Mouse (Mus musculus) forebrain, embryonic 12.5 days (tissue): Measurements from ENCODE around the gene Ppp1r37. TPM values are rescaled to one million over a fixed set of nuclear protein-coding genes. Genes with fewer than 3 reads are reported as not detected.

Experiments used
- ATAC-seq: fragments of 200-750 bp; cut with Nextera tagmentation; 2 replicates; pipeline ENCODE4 v1.8.0; 2017; ENCODE audit warnings: moderate TSS enrichment; ENCODE audit not compliant: low FRiP score
- H3K27ac ChIP-seq: fragments of 300-500 bp; sonication (generic); 2 replicates; pipeline ENCODE4 v1.5.1; 2016; ENCODE audit warnings: mild to moderate bottlenecking
- H3K27me3 ChIP-seq: fragments of 300-500 bp; sonication (generic); 2 replicates; pipeline ENCODE4 v1.6.1; 2016; ENCODE audit warnings: mild to moderate bottlenecking
- H3K36me3 ChIP-seq: fragments of 300-500 bp; sonication (generic); replicated peaks from 2 replicates; pipeline ENCODE4 v1.6.1; 2016; ENCODE audit warnings: mild to moderate bottlenecking
- H3K4me1 ChIP-seq: fragments of 300-500 bp; sonication (generic); 2 replicates; pipeline ENCODE4 v1.6.1; 2016
- H3K4me2 ChIP-seq: fragments of 300-500 bp; sonication (generic); 2 replicates; pipeline ENCODE4 v1.6.1; 2016; ENCODE audit warnings: mild to moderate bottlenecking, moderate library complexity
- H3K4me3 ChIP-seq: fragments of 300-500 bp; sonication (generic); replicated peaks from 2 replicates; pipeline ENCODE4 v1.5.1; 2016; ENCODE audit warnings: mild to moderate bottlenecking
- H3K9ac ChIP-seq: fragments of 300-500 bp; sonication (generic); 2 replicates; pipeline ENCODE4 v1.6.1; 2016; ENCODE audit warnings: mild to moderate bottlenecking
- H3K9me3 ChIP-seq: fragments of 300-500 bp; sonication (generic); 2 replicates; pipeline ENCODE4 v1.6.1; 2016
- WGBS: fragments of 180-500 bp; shearing (Covaris S2); methylation state at CpG from one replicate; pipeline ENCODE4 v1.1.7; 2016; 5-methylcytosine and 5-hydroxymethylcytosine counted together
- polyA plus RNA-seq: library from polyadenylated mRNA; unstranded; fragments of >200 nt; fragmentation: Nextera tagmentation; extraction: Ambion mirVana; gene quantifications from 2 replicates; pipeline ENCODE4 v1.2.1, GENCODE M21; 2016

Gene Ppp1r37
- polyA plus RNA-seq, 1 experiment from 2014 or later = 35.4 TPM

DNA sequence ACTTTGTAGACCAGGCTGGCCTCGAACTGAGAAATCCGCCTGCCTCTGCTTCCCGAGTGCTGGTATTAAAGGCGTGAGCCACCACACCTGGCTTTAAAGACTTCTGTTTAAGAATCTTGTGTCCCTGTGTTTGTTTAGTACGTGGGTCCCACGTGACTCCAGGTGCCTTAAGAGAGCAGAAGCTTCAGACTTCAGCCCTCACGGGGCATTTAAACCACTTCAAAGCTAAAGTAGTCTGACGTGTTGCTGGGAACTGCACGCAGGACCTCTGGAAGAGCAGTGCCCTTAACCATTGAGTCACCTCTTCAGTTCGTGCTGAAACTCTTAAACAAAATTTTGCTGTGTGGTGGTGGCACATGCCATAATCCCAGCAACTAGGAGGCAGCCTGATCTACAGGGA lies 13.5 kb downstream of the Ppp1r37 start:
- Histone ChIP-seq H3K4me2 (no peak overlapping the region), H3K4me1 (peaks cover 9% of the 10 kb centered on the region), H3K27ac (no peak overlapping the region), H3K9ac (no peak overlapping the region), H3K27me3 (no peaks in the 10 kb centered on the region), H3K36me3 (peaks cover 20% of the 10 kb centered on the region), H3K9me3 (no peaks in the 10 kb centered on the region), H3K4me3 (no peak overlapping the region)
- WGBS = 92% methylated on average over 10 of the region's 10 CpGs
- no peak for ATAC-seq

DNA sequence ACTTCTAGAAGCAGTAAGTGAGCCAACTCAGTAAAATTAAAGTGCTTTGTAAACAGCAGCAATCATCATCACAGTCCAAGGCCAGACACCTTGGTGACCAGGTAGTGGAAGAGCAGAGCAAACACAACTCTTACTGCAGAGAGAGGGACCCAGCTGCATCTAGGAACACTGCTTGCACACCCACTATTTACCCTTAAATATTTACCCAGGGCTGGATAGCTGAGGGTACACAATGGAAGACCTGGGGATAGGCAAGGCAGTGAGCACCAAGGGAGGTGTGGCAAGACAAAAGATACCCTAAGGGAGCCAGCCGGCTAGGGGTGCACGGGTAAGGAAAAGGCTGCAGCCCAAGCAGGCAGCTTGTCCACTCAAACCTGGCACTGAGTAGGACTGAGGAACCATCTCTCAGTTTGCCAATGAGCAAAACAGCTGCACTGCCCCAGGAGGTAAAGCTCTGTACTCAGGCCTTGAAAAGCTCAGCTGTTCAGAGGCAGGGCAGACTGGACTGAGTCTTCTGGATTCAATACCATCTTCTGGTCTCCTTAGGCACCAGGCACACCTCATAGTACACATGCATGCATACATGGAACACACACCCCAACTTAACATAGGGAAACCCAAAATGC lies 15.4 kb downstream of the Ppp1r37 start:
- H3K27ac ChIP-seq = no peak overlapping the region
- H3K4me1 ChIP-seq = peaks cover 12% of the 10 kb centered on the region
- no peaks in the 10 kb centered on the region for H3K27me3 ChIP-seq
- no peak for ATAC-seq
- H3K4me3 ChIP-seq = no peak overlapping the region
- H3K36me3 ChIP-seq = peaks cover 2% of the 10 kb centered on the region
- H3K9me3 ChIP-seq = no peaks in the 10 kb centered on the region
- 70% methylated on average over 2 of the region's 2 CpGs for WGBS
- H3K4me2 ChIP-seq = no peak overlapping the region
- no peak overlapping the region for H3K9ac ChIP-seq

DNA sequence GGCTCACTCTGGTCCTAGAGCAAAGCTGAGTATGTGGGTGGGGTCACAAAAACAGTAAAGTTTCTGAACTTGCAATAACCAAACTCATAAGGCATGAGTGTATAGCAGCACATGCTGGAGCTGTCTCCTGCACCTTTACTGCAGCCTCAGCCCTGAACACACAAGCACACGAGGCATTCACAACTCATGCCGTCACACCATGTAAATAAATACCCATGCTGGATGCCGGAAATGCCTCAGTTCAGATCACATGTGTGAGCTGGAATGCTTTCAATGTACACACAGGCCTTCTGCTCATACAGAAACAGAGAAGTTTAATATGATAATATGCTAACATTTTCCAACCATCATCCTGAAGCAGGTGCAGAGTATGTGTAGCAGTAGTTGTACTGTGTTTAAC lies 16.9 kb downstream of the Ppp1r37 start:
- Histone ChIP-seq H3K9me3 (no peaks in the 10 kb centered on the region), H3K27me3 (no peaks in the 10 kb centered on the region), H3K27ac (no peak overlapping the region), H3K4me2 (no peak overlapping the region), H3K9ac (no peak overlapping the region), H3K4me1 (peaks cover 25% of the 10 kb centered on the region), H3K4me3 (no peak overlapping the region), H3K36me3 (no peaks in the 10 kb centered on the region)
- no peak for ATAC-seq
- WGBS = 80% methylated on average over 3 of the region's 3 CpGs

DNA sequence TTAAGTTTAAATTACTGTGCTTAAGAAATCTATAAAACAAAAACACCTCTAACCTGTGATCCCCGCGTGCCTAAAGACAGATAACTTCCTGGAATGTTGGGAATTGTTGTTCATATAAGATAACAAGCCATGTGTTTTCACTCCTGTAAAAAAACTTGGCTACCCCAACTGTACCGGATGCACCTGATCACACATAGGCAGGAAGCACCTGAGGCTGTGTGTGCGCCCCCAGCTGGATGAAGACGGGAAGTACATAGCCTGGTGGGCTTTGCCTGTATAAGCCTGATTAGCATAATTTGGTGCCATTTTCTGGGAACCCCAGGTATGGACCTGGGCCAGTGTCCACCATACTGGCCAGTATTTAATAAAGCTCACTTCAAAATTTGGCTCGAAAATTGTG lies 19.3 kb downstream of the Ppp1r37 start:
- WGBS = 57% methylated on average over 6 of the region's 6 CpGs
- Histone ChIP-seq H3K27me3 (no peaks in the 10 kb centered on the region), H3K27ac (no peak overlapping the region), H3K9ac (no peak overlapping the region), H3K4me3 (no peak overlapping the region), H3K36me3 (no peaks in the 10 kb centered on the region), H3K4me1 (peaks cover 29% of the 10 kb centered on the region), H3K9me3 (no peaks in the 10 kb centered on the region), H3K4me2 (no peak overlapping the region)
- no peak for ATAC-seq

DNA sequence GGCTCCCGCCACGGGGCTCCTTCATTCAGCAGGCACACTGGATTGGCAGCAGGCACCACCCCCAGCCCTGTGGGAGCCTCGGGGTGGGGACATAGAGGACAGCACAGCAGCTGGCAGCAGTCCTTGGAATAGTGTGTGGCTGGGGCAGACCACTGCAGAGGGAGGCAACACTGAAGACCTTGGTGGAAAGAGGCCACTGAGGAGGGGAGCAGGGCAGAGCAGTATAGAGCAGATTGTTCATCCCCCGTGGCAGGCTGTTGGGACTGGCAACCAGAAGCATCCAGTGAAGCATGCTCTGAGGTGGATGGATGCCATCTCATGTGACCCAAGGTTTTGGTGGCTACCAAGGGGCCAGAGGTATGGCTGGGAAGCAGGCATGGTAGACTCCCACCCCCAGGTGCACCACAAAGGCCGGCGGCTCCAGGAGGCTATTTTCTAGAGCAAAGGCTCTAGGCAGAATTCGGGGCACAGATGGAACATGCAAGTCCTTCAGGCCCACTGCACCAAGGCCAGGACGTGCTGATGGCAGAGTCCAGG lies 20.7 kb downstream of the Ppp1r37 start:
- Histone ChIP-seq H3K27ac (peak overlapping the region; percentile 63), H3K4me2 (peak overlapping the region; percentile 1; the same call in 1 of the 2 replicates), H3K4me1 (peaks cover 22% of the 10 kb centered on the region), H3K36me3 (no peaks in the 10 kb centered on the region), H3K9ac (no peak overlapping the region), H3K4me3 (no peak overlapping the region), H3K9me3 (no peaks in the 10 kb centered on the region), H3K27me3 (no peaks in the 10 kb centered on the region)
- WGBS = 52% methylated on average over 8 of the region's 8 CpGs
- ATAC-seq = peak; percentile 86

DNA sequence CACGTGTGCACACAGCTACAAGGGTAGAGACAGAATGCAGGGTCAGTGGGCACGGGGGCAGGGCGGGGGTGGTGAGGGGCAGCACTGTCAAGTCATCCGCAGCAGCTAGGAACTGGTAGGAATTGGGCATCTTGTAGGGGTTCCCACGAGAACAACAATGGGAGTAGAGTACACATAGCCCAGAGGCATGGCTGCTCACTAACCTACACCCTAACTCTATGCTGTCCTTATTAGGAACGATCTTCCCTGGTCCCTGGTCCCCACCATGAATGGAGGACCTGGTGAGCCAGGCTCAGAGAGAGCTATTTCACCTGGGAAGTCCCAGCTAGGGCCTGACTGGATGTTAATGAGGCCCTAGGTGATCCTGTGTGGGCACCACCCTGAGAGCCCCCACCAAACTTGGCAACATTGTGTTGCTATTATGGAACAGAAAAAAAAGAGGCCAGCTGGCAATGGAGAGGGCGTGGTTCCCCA lies 21.2 kb downstream of the Ppp1r37 start:
- Histone ChIP-seq H3K9me3 (no peaks in the 10 kb centered on the region), H3K4me2 (no peak overlapping the region; the same call in 1 of the 2 replicates), H3K9ac (no peak overlapping the region), H3K27me3 (no peaks in the 10 kb centered on the region), H3K27ac (peak overlapping the region; percentile 63; the same call in 1 of the 2 replicates), H3K36me3 (no peaks in the 10 kb centered on the region), H3K4me1 (peaks cover 22% of the 10 kb centered on the region), H3K4me3 (no peak overlapping the region)
- 72% methylated on average over 7 of the region's 7 CpGs for WGBS
- peak; percentile 63; the same call in 1 of the 2 replicates for ATAC-seq

DNA sequence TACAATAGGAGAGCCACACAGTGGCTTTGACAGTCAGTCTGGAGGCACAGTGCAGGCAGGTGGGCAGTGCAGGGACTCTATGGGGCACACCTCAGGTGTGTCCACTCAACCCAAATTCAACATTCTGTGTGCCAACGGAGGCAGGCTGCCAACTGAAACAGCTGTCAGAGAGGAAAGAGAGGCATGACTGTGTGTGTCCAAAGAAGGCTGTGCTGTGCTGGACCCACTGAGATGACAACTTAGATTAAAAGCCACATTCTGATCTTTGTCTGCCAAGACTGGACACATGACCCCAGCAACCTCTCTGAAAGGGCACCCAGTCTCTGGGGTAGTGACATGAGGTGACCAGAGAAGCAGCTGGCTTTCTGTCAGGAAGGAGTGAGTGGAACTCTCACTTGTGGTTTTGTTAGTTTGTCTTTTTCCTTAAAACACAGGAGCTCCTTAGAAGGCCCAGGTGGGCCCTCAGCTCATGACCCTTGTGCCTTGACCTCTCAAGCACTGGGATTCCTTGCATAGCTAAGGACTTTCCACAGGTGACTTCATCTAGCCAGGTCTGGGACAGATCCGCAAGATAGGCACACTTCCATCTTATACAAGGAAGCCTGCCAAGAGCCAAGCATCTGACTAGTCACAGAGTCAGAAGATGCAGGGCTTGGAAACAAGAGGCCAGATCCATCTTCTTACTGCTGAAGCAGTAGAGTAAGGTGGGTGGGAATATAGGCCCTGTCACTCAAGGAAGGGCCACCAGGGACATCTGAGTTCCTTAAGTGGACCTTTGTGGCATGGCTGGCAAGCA lies 21.9 kb downstream of the Ppp1r37 start:
- Histone ChIP-seq H3K4me1 (peaks cover 22% of the 10 kb centered on the region), H3K4me3 (no peak overlapping the region), H3K9ac (no peak overlapping the region), H3K27me3 (no peaks in the 10 kb centered on the region), H3K27ac (peak overlapping the region; percentile 63; the same call in 1 of the 2 replicates), H3K36me3 (no peaks in the 10 kb centered on the region), H3K9me3 (no peaks in the 10 kb centered on the region), H3K4me2 (no peak overlapping the region)
- ATAC-seq = no peak
- WGBS = 98% methylated on average over 2 of the region's 2 CpGs

DNA sequence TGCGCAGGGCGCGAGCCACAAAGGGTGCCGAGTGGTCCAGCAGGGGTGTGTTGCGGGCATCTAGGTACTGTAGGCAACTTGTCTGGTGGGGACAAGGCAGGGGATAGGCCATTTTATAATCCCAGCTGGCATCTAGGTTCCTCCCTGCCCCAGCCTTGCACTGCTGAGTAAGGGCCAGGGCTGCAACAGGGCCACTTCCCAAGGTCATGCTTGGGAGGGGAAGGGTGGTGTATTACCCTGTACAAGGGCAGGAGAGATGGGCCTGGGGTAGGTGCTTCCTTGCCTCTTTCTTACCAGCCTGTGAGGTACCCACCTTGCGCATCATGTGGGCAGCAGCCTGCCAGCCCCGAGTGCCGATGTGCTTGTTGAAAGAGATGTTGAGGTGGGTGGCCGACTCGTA lies 28.2 kb downstream of the Ppp1r37 start:
- Histone ChIP-seq H3K9ac (no peak overlapping the region), H3K4me2 (no peak overlapping the region), H3K4me3 (no peak overlapping the region), H3K27ac (no peak overlapping the region), H3K4me1 (no peaks in the 10 kb centered on the region), H3K36me3 (peaks cover 61% of the 10 kb centered on the region), H3K9me3 (no peaks in the 10 kb centered on the region), H3K27me3 (no peaks in the 10 kb centered on the region)
- 96% methylated on average over 10 of the region's 10 CpGs for WGBS
- no peak for ATAC-seq

DNA sequence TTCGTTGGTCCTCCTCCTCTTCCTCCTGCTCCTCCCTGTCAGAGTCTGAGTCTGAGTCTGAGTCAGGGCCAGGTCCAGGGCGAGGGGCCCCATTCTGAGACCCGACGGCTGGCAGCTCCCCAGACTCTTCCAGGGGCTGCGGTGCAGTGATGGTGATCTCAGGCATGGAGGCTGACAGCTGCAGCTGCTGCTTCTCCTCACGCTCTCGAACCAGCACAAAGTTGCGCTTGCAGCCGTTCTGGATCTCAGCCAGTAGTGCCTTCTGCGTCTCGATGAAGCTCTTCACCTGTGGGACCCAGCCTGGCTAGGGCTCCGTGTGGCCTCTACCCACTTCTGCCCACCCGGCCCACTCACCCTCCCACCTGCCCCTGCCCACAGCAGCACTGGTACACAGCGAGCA lies 30.6 kb downstream of the Ppp1r37 start:
- no peaks in the 10 kb centered on the region for H3K4me1 ChIP-seq
- no peak overlapping the region for H3K9ac ChIP-seq
- H3K27me3 ChIP-seq = no peaks in the 10 kb centered on the region
- H3K27ac ChIP-seq = 0 out of 2 replicates have a peak overlapping the region, but pooled peaks have one; percentile 19
- no peaks in the 10 kb centered on the region for H3K9me3 ChIP-seq
- H3K4me2 ChIP-seq = no peak overlapping the region
- H3K36me3 ChIP-seq = peaks cover 71% of the 10 kb centered on the region
- H3K4me3 ChIP-seq = no peak overlapping the region
- ATAC-seq = no peak
- WGBS = 94% methylated on average over 13 of the region's 14 CpGs

DNA sequence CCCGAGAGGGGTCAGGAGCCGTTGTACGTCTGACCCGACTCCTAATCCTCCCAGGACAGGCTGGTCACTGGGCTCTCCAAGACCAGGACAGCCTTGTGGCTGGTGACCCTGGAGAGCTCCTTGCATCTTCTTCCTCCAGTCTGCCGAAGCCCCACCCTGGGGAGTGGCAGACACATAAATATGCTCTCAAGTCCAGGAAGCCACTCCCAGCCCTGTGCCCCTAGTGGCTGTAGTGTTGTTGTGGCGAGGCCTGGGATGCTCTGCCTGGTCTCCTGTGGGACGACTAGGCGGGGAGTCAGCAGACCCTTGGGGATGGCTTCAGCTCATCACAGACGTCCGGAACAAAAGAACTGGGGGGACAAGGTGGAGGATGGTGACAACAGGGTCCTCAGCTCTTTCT lies 31.8 kb downstream of the Ppp1r37 start:
- Histone ChIP-seq H3K27me3 (no peaks in the 10 kb centered on the region), H3K4me2 (no peak overlapping the region), H3K36me3 (peaks cover 71% of the 10 kb centered on the region), H3K4me1 (no peaks in the 10 kb centered on the region), H3K9me3 (no peaks in the 10 kb centered on the region), H3K27ac (no peak overlapping the region), H3K4me3 (no peak overlapping the region), H3K9ac (no peak overlapping the region)
- ATAC-seq = no peak
- 79% methylated on average over 10 of the region's 10 CpGs for WGBS

DNA sequence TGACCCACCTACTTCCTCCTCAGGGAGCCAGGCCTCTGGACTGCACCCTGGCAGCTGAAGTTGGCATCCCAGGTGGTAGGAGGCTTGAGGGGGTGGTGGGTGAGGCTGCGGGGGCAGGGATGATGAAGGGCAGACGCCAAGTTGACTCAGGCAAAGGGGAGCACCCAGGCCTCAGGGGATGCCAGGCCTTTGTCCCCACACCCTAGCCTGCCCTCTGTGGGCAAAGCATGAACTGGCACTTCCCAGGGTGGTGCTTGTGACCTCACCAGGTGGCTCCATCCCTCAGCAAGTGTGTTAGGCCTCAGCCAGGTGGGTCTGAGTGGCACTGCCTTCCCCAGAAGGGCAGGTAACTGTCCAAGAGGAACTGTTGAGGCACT lies 37.8 kb downstream of the Ppp1r37 start:
- Histone ChIP-seq H3K36me3 (peaks cover 14% of the 10 kb centered on the region), H3K4me2 (no peak overlapping the region), H3K27ac (no peak overlapping the region), H3K9ac (no peak overlapping the region), H3K9me3 (no peaks in the 10 kb centered on the region), H3K4me3 (no peak overlapping the region), H3K27me3 (peaks cover 58% of the 10 kb centered on the region), H3K4me1 (peaks cover 23% of the 10 kb centered on the region)
- 63% methylated on average over 2 of the region's 2 CpGs for WGBS
- ATAC-seq = no peak

DNA sequence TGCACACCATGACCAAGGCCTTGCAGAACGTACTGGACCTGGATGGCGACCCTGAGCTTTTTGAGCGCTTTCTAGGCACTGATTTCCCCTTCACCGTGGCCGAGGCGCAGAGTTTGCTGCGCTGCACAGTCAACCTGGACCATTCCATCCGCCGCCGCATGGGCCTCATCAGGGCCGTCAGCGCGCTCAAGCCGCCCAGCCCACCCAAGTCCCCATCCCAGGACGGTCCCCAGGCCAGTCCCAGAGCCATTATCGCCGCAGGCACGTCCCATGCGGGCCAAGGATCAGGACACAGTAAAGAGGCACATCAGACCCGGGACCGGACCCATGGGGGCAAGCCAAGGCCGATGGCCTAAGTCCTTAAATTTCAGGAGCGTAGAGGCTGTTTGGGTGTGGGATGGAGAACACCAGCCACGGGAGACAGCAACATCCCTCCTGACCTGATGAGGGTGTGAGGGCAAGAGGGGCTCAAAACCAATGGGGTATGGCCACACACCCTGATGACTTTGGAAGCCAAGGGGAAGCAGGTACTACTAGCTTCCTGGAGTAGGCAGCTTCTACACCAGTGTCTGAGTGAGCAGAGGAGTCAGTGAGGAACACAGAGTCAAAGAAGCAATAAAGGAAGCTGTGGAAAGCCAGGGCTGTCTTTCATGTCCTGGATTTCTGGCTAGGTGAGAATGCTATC lies 38.3 kb downstream of the Ppp1r37 start:
- ATAC-seq = peak; percentile 30
- 16% methylated on average over 24 of the region's 24 CpGs for WGBS
- no peak overlapping the region for H3K27ac ChIP-seq

More for the DNA sequence above, 38.3 kb downstream of the Ppp1r37 start:
- Histone ChIP-seq H3K27me3 (peaks cover 64% of the 10 kb centered on the region), H3K36me3 (peaks cover 9% of the 10 kb centered on the region), H3K9me3 (no peaks in the 10 kb centered on the region), H3K9ac (peak overlapping the region; percentile 49), H3K4me1 (peaks cover 28% of the 10 kb centered on the region), H3K4me3 (peak overlapping the region; percentile 36), H3K4me2 (peak overlapping the region; percentile 58)
